Mouse (Mus musculus) effector memory CD4-positive, alpha-beta T cell, adult 5 months (primary cell): Measurements from ENCODE around the gene Ogn. TPM values are rescaled to one million over a fixed set of nuclear protein-coding genes. Genes with fewer than 3 reads are reported as not detected.

Experiments used
- polyA plus RNA-seq: library from polyadenylated mRNA; unstranded; fragments of 100-300 nt; shearing (Covaris generic); gene quantifications from one replicate; pipeline ENCODE4 v1.2.1, GENCODE M21; 2017

Gene Ogn
- 0.15 TPM for polyA plus RNA-seq

GRCm38 (mm10) chr13:49607714-49608113 lies at the start of gene Ogn:
Gene Ogn (plus strand): TSS chr13:49608046.

GRCm38 (mm10) chr13:49581541-49582530 lies 26.0 kb upstream of the Ogn start, which contains the start of gene Omd:
Gene Omd (plus strand): TSS chr13:49582462.

GRCm38 (mm10) chr13:49652481-49653179 lies 44.8 kb downstream of the Ogn start, which contains the start of the genes Cenpp and Nol8:
Gene Cenpp (minus strand): TSS chr13:49652785.
Gene Nol8 (plus strand): TSS chr13:49653078.

Other genes with a start within 250 kb of the Ogn start
- gene Ippk, start 186.8 kb upstream of the Ogn start, polyA plus RNA-seq, result 11.1 TPM
- 4.8 TPM for gene Tes3-ps, start 114.7 kb upstream of the Ogn start, polyA plus RNA-seq
- not detected for gene Ecm2, start 103.2 kb upstream of the Ogn start, polyA plus RNA-seq
- gene Aspn, start 63.6 kb upstream of the Ogn start, polyA plus RNA-seq, result not detected
- not detected for gene Omd, start 25.6 kb upstream of the Ogn start, polyA plus RNA-seq
- gene Cenpp, start 44.7 kb downstream of the Ogn start, polyA plus RNA-seq, result 1.9 TPM
- gene Nol8, start 45.0 kb downstream of the Ogn start, polyA plus RNA-seq, result 36.9 TPM
- 47.3 TPM for gene Iars, start 74.1 kb downstream of the Ogn start, polyA plus RNA-seq
- not detected for gene Gm30302, start 191.0 kb downstream of the Ogn start, polyA plus RNA-seq